Mouse (Mus musculus) MEL (cell line): ENCODE results near the gene Duox2. TPM values are rescaled to one million over a fixed set of nuclear protein-coding genes. Genes with fewer than 3 reads are reported as not detected.

ENCODE experiments used
- DNase-seq: peaks from one replicate; pipeline ENCODE4 v3.0.0; 2011; ENCODE audit warnings: low read depth, low spot score
- H3K27ac ChIP-seq: 2 replicates; pipeline ENCODE4 v1.5.1; 2012; ENCODE audit warnings: low read depth, mild to moderate bottlenecking, control low read depth, low read length, moderate library complexity; ENCODE audit not compliant: control insufficient read depth
- H3K27me3 ChIP-seq, 2 experiments: fragments of 150-350 bp in 1 of 2; sonication (generic) in 1 of 2; 2 replicates each; pipeline ENCODE4 v1.6.1; 2012; ENCODE audit warnings: low read length in 2 of 2, mild to moderate bottlenecking in 2 of 2, improper control_type of control experiment in 1 of 2, moderate library complexity in 1 of 2; ENCODE audit not compliant: insufficient read depth in 2 of 2, control insufficient read depth in 1 of 2
- H3K36me3 ChIP-seq, 2 experiments: 2 replicates each; pipeline ENCODE4 v1.6.1; 2012 to 2014; ENCODE audit warnings: low read length in 2 of 2, improper control_type of control experiment in 1 of 2, inconsistent platforms in 1 of 2, mild to moderate bottlenecking in 1 of 2; ENCODE audit not compliant: insufficient read depth in 2 of 2, control insufficient read depth in 1 of 2
- H3K4me1 ChIP-seq, 2 experiments: fragments of 150-350 bp in 1 of 2; sonication (generic) in 1 of 2; 2 replicates each; pipeline ENCODE4 v1.6.1; 2012; ENCODE audit warnings: low read length in 2 of 2, improper control_type of control experiment in 1 of 2, mild to moderate bottlenecking in 1 of 2; ENCODE audit not compliant: insufficient read depth in 2 of 2, control insufficient read depth in 1 of 2
- H3K4me3 ChIP-seq, 2 experiments: fragments of 150-350 bp in 1 of 2; sonication (generic) in 1 of 2; 2 replicates each; pipeline ENCODE4 v1.5.1; 2012; ENCODE audit warnings: low read depth in 2 of 2, low read length in 2 of 2, mild to moderate bottlenecking in 2 of 2, moderate library complexity in 2 of 2, control low read depth in 1 of 2, improper control_type of control experiment in 1 of 2; ENCODE audit not compliant: control insufficient read depth in 1 of 2, insufficient read depth in 1 of 2
- H3K79me2 ChIP-seq: 2 replicates; pipeline ENCODE4 v1.6.1; 2012; ENCODE audit warnings: mild to moderate bottlenecking, low read length, moderate library complexity; ENCODE audit not compliant: control insufficient read depth, poor library complexity, insufficient read depth
- H3K9ac ChIP-seq: 2 replicates; pipeline ENCODE4 v1.6.1; 2012; ENCODE audit warnings: low read depth, mild to moderate bottlenecking, control low read depth, low read length, moderate library complexity; ENCODE audit not compliant: control insufficient read depth, poor library complexity, severe bottlenecking
- H3K9me3 ChIP-seq: fragments of 150-350 bp; sonication (generic); replicated peaks from 2 replicates; pipeline ENCODE4 v1.6.1; 2012; ENCODE audit warnings: mild to moderate bottlenecking, low read length, improper control_type of control experiment, moderate library complexity; ENCODE audit not compliant: insufficient read depth
- CHD2 ChIP-seq: IDR thresholded peaks from 2 replicates; pipeline ENCODE4 v1.6.1; 2011; ENCODE audit warnings: low read length, improper control_type of control experiment
- CTCF ChIP-seq, 3 experiments: IDR thresholded peaks in 2 of 3; conservative IDR thresholded peaks in 1 of 3; 2 replicates each; pipeline ENCODE4 v1.5.1; 2011 to 2012; ENCODE audit warnings: low read length in 3 of 3, low read depth in 2 of 3, mild to moderate bottlenecking in 2 of 3, improper control_type of control experiment in 1 of 3, inconsistent platforms in 1 of 3, mixed read lengths in 1 of 3, moderate library complexity in 1 of 3; ENCODE audit not compliant: control insufficient read depth in 1 of 3, insufficient read depth in 1 of 3, poor library complexity in 1 of 3, severe bottlenecking in 1 of 3
- ETS1 ChIP-seq: IDR thresholded peaks from 2 replicates; pipeline ENCODE4 v1.6.1; 2012; ENCODE audit warnings: low read depth, mild to moderate bottlenecking, inconsistent platforms, low read length, improper control_type of control experiment, moderate library complexity
- GABPA ChIP-seq: IDR thresholded peaks from 2 replicates; pipeline ENCODE4 v1.6.1; 2012; ENCODE audit warnings: low read depth, mild to moderate bottlenecking, inconsistent platforms, low read length, improper control_type of control experiment, moderate library complexity
- GATA1 ChIP-seq: IDR thresholded peaks from 2 replicates; pipeline ENCODE4 v1.6.1; 2011; ENCODE audit warnings: low read depth, low read length, improper control_type of control experiment
- HCFC1 ChIP-seq: IDR thresholded peaks from 2 replicates; pipeline ENCODE4 v1.6.1; 2012; ENCODE audit warnings: low read depth, mild to moderate bottlenecking, inconsistent platforms, low read length, improper control_type of control experiment, moderate library complexity
- JUND ChIP-seq: IDR thresholded peaks from 2 replicates; pipeline ENCODE4 v1.6.1; 2011; ENCODE audit warnings: low read depth, mild to moderate bottlenecking, improper control_type of control experiment, low read length
- KAT2A ChIP-seq: conservative IDR thresholded peaks from 2 replicates; pipeline ENCODE4 v1.6.1; 2012; ENCODE audit warnings: low read depth, low read length, improper control_type of control experiment, inconsistent platforms
- MAFK ChIP-seq: IDR thresholded peaks from 2 replicates; pipeline ENCODE4 v1.6.1; 2011; ENCODE audit warnings: low read depth, mild to moderate bottlenecking, low read length, improper control_type of control experiment, borderline replicate concordance
- MAX ChIP-seq: IDR thresholded peaks from 2 replicates; pipeline ENCODE4 v1.6.1; 2011; ENCODE audit warnings: low read length, improper control_type of control experiment
- MAZ ChIP-seq: IDR thresholded peaks from 2 replicates; pipeline ENCODE4 v1.6.1; 2012; ENCODE audit warnings: low read depth, mild to moderate bottlenecking, inconsistent platforms, low read length, improper control_type of control experiment
- MEF2A ChIP-seq: IDR thresholded peaks from 2 replicates; pipeline ENCODE4 v1.6.1; 2014; ENCODE audit warnings: low read depth, mild to moderate bottlenecking, inconsistent platforms, low read length, improper control_type of control experiment; ENCODE audit not compliant: poor library complexity, insufficient replicate concordance, severe bottlenecking; ENCODE audit errors: extremely low read depth
- MXI1 ChIP-seq: IDR thresholded peaks from 2 replicates; pipeline ENCODE4 v1.6.1; 2011; ENCODE audit warnings: mild to moderate bottlenecking, low read depth, low read length, improper control_type of control experiment
- MYC ChIP-seq: IDR thresholded peaks from 2 replicates; pipeline ENCODE4 v1.6.1; 2011; ENCODE audit warnings: low read depth, mild to moderate bottlenecking, low read length, improper control_type of control experiment, moderate library complexity
- NRF1 ChIP-seq: IDR thresholded peaks from 2 replicates; pipeline ENCODE4 v1.6.1; 2014; ENCODE audit warnings: low read depth, mild to moderate bottlenecking, inconsistent platforms, low read length, improper control_type of control experiment, moderate library complexity; ENCODE audit not compliant: poor library complexity, insufficient read depth, severe bottlenecking
- POLR2A ChIP-seq, 2 experiments: IDR thresholded peaks; 2 replicates each; pipeline ENCODE4 v1.6.1; 2011 to 2012; ENCODE audit warnings: low read length in 2 of 2, mild to moderate bottlenecking in 2 of 2, control low read depth in 1 of 2, improper control_type of control experiment in 1 of 2, low read depth in 1 of 2, moderate library complexity in 1 of 2; ENCODE audit not compliant: control insufficient read depth in 1 of 2, insufficient read depth in 1 of 2, poor library complexity in 1 of 2
- POLR2AphosphoS2 ChIP-seq: IDR thresholded peaks from 2 replicates; pipeline ENCODE4 v1.6.1; 2011; ENCODE audit warnings: low read length, improper control_type of control experiment
- POLR2AphosphoS5 ChIP-seq: IDR thresholded peaks from 2 replicates; pipeline ENCODE4 v1.6.1; 2012; ENCODE audit warnings: low read depth, borderline replicate concordance, mild to moderate bottlenecking, inconsistent platforms, low read length, moderate library complexity, mixed read lengths
- RCOR1 ChIP-seq: IDR thresholded peaks from 2 replicates; pipeline ENCODE4 v1.6.1; 2012; ENCODE audit warnings: low read depth, mild to moderate bottlenecking, inconsistent platforms, low read length, improper control_type of control experiment
- SIN3A ChIP-seq: IDR thresholded peaks from 2 replicates; pipeline ENCODE4 v1.6.1; 2012; ENCODE audit warnings: low read length, improper control_type of control experiment, inconsistent platforms
- SMC3 ChIP-seq: IDR thresholded peaks from 2 replicates; pipeline ENCODE4 v1.6.1; 2011; ENCODE audit warnings: low read depth, low read length, improper control_type of control experiment
- TAL1 ChIP-seq: IDR thresholded peaks from 2 replicates; pipeline ENCODE4 v1.6.1; 2012; ENCODE audit warnings: mild to moderate bottlenecking, inconsistent platforms, low read length, moderate library complexity, mixed read lengths
- TBP ChIP-seq: IDR thresholded peaks from 2 replicates; pipeline ENCODE4 v1.8.0; 2011; ENCODE audit warnings: low read depth, low read length, improper control_type of control experiment
- TCF12 ChIP-seq: IDR thresholded peaks from 2 replicates; pipeline ENCODE4 v1.6.1; 2014; ENCODE audit warnings: low read depth, mild to moderate bottlenecking, inconsistent platforms, low read length, improper control_type of control experiment, moderate library complexity
- UBTF ChIP-seq: IDR thresholded peaks from 2 replicates; pipeline ENCODE4 v1.6.1; 2012; ENCODE audit warnings: low read depth, mild to moderate bottlenecking, inconsistent platforms, low read length, improper control_type of control experiment, moderate library complexity, borderline replicate concordance; ENCODE audit not compliant: insufficient read depth
- USF1 ChIP-seq: IDR thresholded peaks from 2 replicates; pipeline ENCODE4 v1.6.1; 2014; ENCODE audit warnings: low read depth, mild to moderate bottlenecking, inconsistent platforms, low read length, improper control_type of control experiment, moderate library complexity
- USF2 ChIP-seq, 2 experiments: IDR thresholded peaks; 2 replicates each; pipeline ENCODE4 v1.6.1; 2011 to 2012; ENCODE audit warnings: improper control_type of control experiment in 2 of 2, low read length in 2 of 2, borderline replicate concordance in 1 of 2, inconsistent platforms in 1 of 2, low read depth in 1 of 2, mild to moderate bottlenecking in 1 of 2; ENCODE audit not compliant: insufficient read depth in 1 of 2
- ZC3H11A ChIP-seq: IDR thresholded peaks from 2 replicates; pipeline ENCODE4 v1.6.1; 2012; ENCODE audit warnings: low read depth, mild to moderate bottlenecking, inconsistent platforms, low read length, improper control_type of control experiment
- ZKSCAN1 ChIP-seq: IDR thresholded peaks from 2 replicates; pipeline ENCODE4 v1.6.1; 2012; ENCODE audit warnings: low read depth, mild to moderate bottlenecking, inconsistent platforms, low read length, improper control_type of control experiment, moderate library complexity
- ZMIZ1 ChIP-seq: IDR thresholded peaks from 2 replicates; pipeline ENCODE4 v1.6.1; 2012; ENCODE audit warnings: low read depth, mild to moderate bottlenecking, inconsistent platforms, low read length, improper control_type of control experiment, moderate library complexity
- polyA plus RNA-seq, 2 experiments: library from polyadenylated mRNA; stranded (reverse) in 1 of 2; unstranded in 1 of 2; fragments of >175 nt in 1 of 2; fragments of >200 nt in 1 of 2; gene quantifications; 2 replicates each; pipeline versions ENCODE4 v1.2.1 to v1.2.4; 2012; ENCODE audit warnings: low replicate concordance in 2 of 2, low read depth in 1 of 2; ENCODE audit not compliant: insufficient read length in 2 of 2, insufficient read depth in 1 of 2, missing spikeins in 1 of 2
- total RNA-seq: library from RNA; depleted of rRNA; stranded (reverse); fragments of 300-350 nt; gene quantifications from 2 replicates; pipeline ENCODE4 v1.2.3, GENCODE M21; 2012

Duox2 gene
- total and polyA plus RNA-seq, 3 experiments: not detected

- H3K36me3 ChIP-seq: no peaks in the 10 kb centered on the region
- no peaks in the 10 kb centered on the region; the same call in 1 of the 2 replicates for H3K9me3 ChIP-seq
- TF ChIP-seq UBTF (no peak), MAZ (no peak), JUND (no peak), TCF12 (no peak), MAFK (no peak), MAX (no peak), GABPA (no peak), POLR2A (IDR thresholded peaks at IDR 0.05; ENCODE audit: control insufficient read depth in 1 of 2, insufficient read depth in 1 of 2, low read depth in 1 of 2, low read length in 2 of 2, poor library complexity in 1 of 2) (no peak), CTCF (IDR thresholded peaks at IDR 0.05 in 2 of 3, conservative IDR thresholded peaks at IDR 0.05 in 1 of 3; ENCODE audit: control insufficient read depth in 1 of 3, insufficient read depth in 1 of 3, low read depth in 2 of 3, low read length in 3 of 3, poor library complexity in 1 of 3, severe bottlenecking in 1 of 3) (no peak), SIN3A (no peak), SMC3 (no peak), MXI1 (no peak), TBP (no peak), USF1 (no peak), GATA1 (no peak), MEF2A (no peak), POLR2AphosphoS2 (no peak)
- H3K9ac ChIP-seq: no peak overlapping the region
- no peaks in the 10 kb centered on the region for H3K4me1 ChIP-seq
- H3K27ac ChIP-seq: no peak overlapping the region
- peaks cover 0 to 5% of the 10 kb centered on the region in 2 experiments; a peak in 3 of 4 replicates for H3K27me3 ChIP-seq
- DNase-seq: no peak
- no peak overlapping the region for H3K4me3 ChIP-seq
- H3K79me2 ChIP-seq: no peaks in the 10 kb centered on the region
Measured at GRCm38 (mm10) chr2:122304544-122304943, 6.3 kb upstream of the Duox2 start.

- H3K36me3 ChIP-seq: no peaks in the 10 kb centered on the region
- no peaks in the 10 kb centered on the region for H3K79me2 ChIP-seq
- DNase-seq: peak; percentile 88
- H3K4me1 ChIP-seq: no peaks in the 10 kb centered on the region
- H3K9me3 ChIP-seq: no peaks in the 10 kb centered on the region
- no peak overlapping the region for H3K27ac ChIP-seq
- no peak overlapping the region for H3K9ac ChIP-seq
- no peak overlapping the region for H3K4me3 ChIP-seq
- peaks cover 0 to 3% of the 10 kb centered on the region in 2 experiments; a peak in 2 of 4 replicates for H3K27me3 ChIP-seq
- TF ChIP-seq MAZ (0 out of 2 replicates have a peak, but pooled peaks have one; percentile 31), JUND (no peak), ZKSCAN1 (peak; percentile 72; the same call in 1 of the 2 replicates), USF2 (IDR thresholded peaks at IDR 0.05; ENCODE audit: borderline replicate concordance in 1 of 2, insufficient read depth in 1 of 2, low read depth in 1 of 2, low read length in 2 of 2) (no peak), MYC (peak; percentile 78), UBTF (no peak), KAT2A (no peak), TBP (no peak), ETS1 (no peak), ZC3H11A (peak; percentile 84), ZMIZ1 (no peak), POLR2AphosphoS5 (no peak), HCFC1 (no peak), RCOR1 (no peak), MAX (peak; percentile 45; the same call in 1 of the 2 replicates), TAL1 (no peak), NRF1 (no peak), TCF12 (no peak), CHD2 (no peak), MXI1 (peak; percentile 65), USF1 (no peak)
Measured at GRCm38 (mm10) chr2:122302574-122303241, 4.5 kb upstream of the Duox2 start.
